Mouse (Mus musculus) duodenum, adult 2 months (tissue): Measurements from ENCODE around the gene Olfr393. TPM values are rescaled to one million over a fixed set of nuclear protein-coding genes. Genes with fewer than 3 reads are reported as not detected.

Experiments used
- polyA plus RNA-seq: library from polyadenylated mRNA; depleted of rRNA; stranded (reverse); fragments of >200 nt; gene quantifications from 2 replicates; pipeline ENCODE4 v1.2.3, GENCODE M21; 2012; ENCODE audit warnings: low replicate concordance; rRNA removed

Gene Olfr393
- polyA plus RNA-seq = not detected in 2 replicates

GRCm38 (mm10) chr11:73851354-73851753 lies at the start of gene Olfr393:
TSS of gene Olfr393 (minus strand) at chr11:73851454.

DNA sequence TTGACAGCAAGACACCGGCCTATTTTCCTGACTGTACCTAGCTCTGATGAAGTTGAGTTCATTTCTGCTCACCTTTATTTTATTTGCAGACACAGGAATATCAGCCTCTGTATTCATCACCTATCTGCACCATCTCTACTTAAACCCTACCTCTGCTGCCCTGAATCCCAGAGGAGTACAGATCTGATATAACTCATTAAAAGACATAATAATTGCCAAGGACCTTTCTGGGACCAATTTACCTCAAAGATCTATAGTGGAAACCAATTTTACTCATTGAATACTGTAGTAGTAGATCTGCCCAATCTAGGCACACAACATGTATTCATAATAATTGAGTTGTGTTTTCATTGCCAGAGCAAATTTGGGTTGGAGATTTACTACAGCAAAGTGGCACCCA lies 39.4 kb upstream of the Olfr393 start, which contains the start of gene Olfr394:
TSS of gene Olfr394 (minus strand) at position 101 of the 400 bp plus-strand sequence.

GRCm38 (mm10) chr11:73816949-73817348 lies 34.3 kb downstream of the Olfr393 start, which contains the start of gene Olfr392:
TSS of gene Olfr392 (minus strand) at chr11:73817049.

GRCm38 (mm10) chr11:73802952-73803351 lies 48.3 kb downstream of the Olfr393 start, which contains the start of gene Olfr391-ps:
TSS of gene Olfr391-ps (minus strand) at chr11:73803052.

Other genes starting within 250 kb of the Olfr393 start
- gene Zfp735, start 162.7 kb downstream of the Olfr393 start, polyA plus RNA-seq = not detected in 2 replicates
- not detected in 2 replicates for gene Olfr389, start 70.7 kb downstream of the Olfr393 start, polyA plus RNA-seq
- not detected in 2 replicates for gene Olfr390, start 68.5 kb downstream of the Olfr393 start, polyA plus RNA-seq
- not detected in 2 replicates for gene Olfr391-ps, start 48.4 kb downstream of the Olfr393 start, polyA plus RNA-seq
- gene Olfr392, start 34.4 kb downstream of the Olfr393 start, polyA plus RNA-seq = not detected in 2 replicates
- not detected in 2 replicates for gene Olfr394, start 39.3 kb upstream of the Olfr393 start, polyA plus RNA-seq
- not detected in 2 replicates for gene Olfr395, start 57.8 kb upstream of the Olfr393 start, polyA plus RNA-seq
- gene Olfr23, start 85.2 kb upstream of the Olfr393 start, polyA plus RNA-seq = not detected in 2 replicates
- gene Olfr397, start 109.4 kb upstream of the Olfr393 start, polyA plus RNA-seq = not detected in 2 replicates
- gene Olfr398, start 139.0 kb upstream of the Olfr393 start, polyA plus RNA-seq = not detected in 2 replicates
- gene Olfr139, start 205.1 kb upstream of the Olfr393 start, polyA plus RNA-seq = not detected in 2 replicates
- gene Olfr399, start 205.2 kb upstream of the Olfr393 start, polyA plus RNA-seq = not detected in 2 replicates
- not detected in 2 replicates for gene Zfp616, start 218.5 kb upstream of the Olfr393 start, polyA plus RNA-seq